Mouse (Mus musculus) cerebellum, adult 2 months (tissue): Measurements from ENCODE around the gene Rab25.
"Not testable (repeated sequence)": the region's sequence is repeated elsewhere in the genome, so short reads cannot be mapped to it uniquely, and the experiment has no call there.

Source experiments
- CTCF ChIP-seq: fragments of 200-500 bp; IDR thresholded peaks from 2 replicates; pipeline ENCODE4 v1.5.1; 2011; ENCODE audit warnings: low read depth, mild to moderate bottlenecking, control low read depth, low read length, moderate library complexity, borderline replicate concordance; ENCODE audit not compliant: insufficient read depth
- POLR2A ChIP-seq: fragments of 200-500 bp; IDR thresholded peaks from 2 replicates; pipeline ENCODE4 v1.6.1; 2011; ENCODE audit warnings: low read length, control low read depth, borderline replicate concordance; ENCODE audit not compliant: insufficient read depth

DNA sequence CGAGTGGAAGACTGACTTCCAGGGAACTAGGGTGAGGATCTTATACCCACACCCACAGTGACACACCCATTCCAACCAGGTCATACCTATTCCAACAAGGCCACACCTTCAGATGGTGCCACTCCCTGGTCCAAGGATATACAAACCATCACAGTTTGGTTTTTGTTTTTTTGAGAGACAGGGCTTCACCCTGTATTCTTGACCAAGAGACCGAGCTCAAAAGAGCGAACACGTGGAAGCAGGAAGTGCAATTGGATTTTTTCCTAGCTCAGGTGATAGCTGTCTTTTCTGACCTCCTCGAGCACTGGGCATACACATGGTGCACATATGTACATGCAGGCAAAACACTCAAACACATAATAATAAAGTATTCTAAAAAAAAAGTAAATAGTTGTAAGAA, 29.7 kb upstream of the Rab25 start:
- not testable (repeated sequence) for TF ChIP-seq CTCF, POLR2A
